17 mouse cellular contexts compared by ENCODE assay signal in genomic region chr13:39649457-39649856, GRCm38 (mm10).
DNase-seq lines count a peak whose midpoint lies in the region; ATAC-seq and TF ChIP-seq lines count a peak whose summit lies in the region.
"Had no signal": no experiment of that assay in that cellular context is flagged by ENCODE, and none has a peak within 500 bp of the region (broad histone marks: within the 10 kb centered on the region; RNA-seq: fewer than 3 reads in every experiment).

No protein-coding gene starts in this region.

- WGBS in lung, embryonic 15.5 days = 41% methylated on average over 12 of the region's 12 CpGs
- 46% methylated on average over 12 of the region's 12 CpGs for WGBS in lung, postnatal 0 days
- 30% methylated on average over 12 of the region's 12 CpGs for WGBS in forebrain, embryonic 15.5 days
- 31% methylated on average over 12 of the region's 12 CpGs for WGBS in neural tube, embryonic 13.5 days

- no peak overlapping the region for H3K9ac ChIP-seq in lung, embryonic 15.5 days
- no peak overlapping the region for H3K9ac ChIP-seq in lung, postnatal 0 days (replicated peaks; ENCODE audit: low read depth)
- peak overlapping the region; percentile 20; the same call in 1 of the 2 replicates for H3K9ac ChIP-seq in forebrain, embryonic 15.5 days (replicated peaks)
- no peak overlapping the region for H3K9ac ChIP-seq in neural tube, embryonic 13.5 days
- H3K9ac ChIP-seq: embryonic facial prominence, embryonic 12.5 days; liver, embryonic 13.5 days had no signal

- no peak for ATAC-seq in lung, embryonic 15.5 days (ENCODE audit: borderline replicate concordance, extremely low read depth, low FRiP score, low TSS enrichment)
- no peak for ATAC-seq in lung, postnatal 0 days
- ATAC-seq in forebrain, embryonic 15.5 days (replicated peaks) = peak; percentile 68
- no peak for ATAC-seq in neural tube, embryonic 13.5 days (ENCODE audit: low read depth)
- ATAC-seq in granulocyte monocyte progenitor cell, adult 5-6 weeks (replicated peaks; ENCODE audit: poor library complexity, severe bottlenecking) = no peak
- ATAC-seq: activated CD4-positive, CD25-positive, alpha-beta regulatory T cell, adult 4 months had no signal

- no peaks in the 10 kb centered on the region; the same call in 1 of the 2 replicates for H3K27me3 ChIP-seq in lung, embryonic 15.5 days
- H3K27me3 ChIP-seq in lung, postnatal 0 days (replicated peaks; ENCODE audit: insufficient read depth, low read length) = no peaks in the 10 kb centered on the region
- H3K27me3 ChIP-seq in forebrain, embryonic 15.5 days = no peaks in the 10 kb centered on the region
- peaks cover 10% of the 10 kb centered on the region for H3K27me3 ChIP-seq in neural tube, embryonic 13.5 days
- H3K27me3 ChIP-seq: liver, embryonic 13.5 days had no signal

- no peaks in the 10 kb centered on the region for H3K4me1 ChIP-seq in lung, embryonic 15.5 days
- H3K4me1 ChIP-seq in lung, postnatal 0 days (ENCODE audit: insufficient read depth, low read depth, low read length) = no peaks in the 10 kb centered on the region
- peaks cover 5% of the 10 kb centered on the region for H3K4me1 ChIP-seq in forebrain, embryonic 15.5 days
- H3K4me1 ChIP-seq in neural tube, embryonic 13.5 days (replicated peaks) = peaks cover 9% of the 10 kb centered on the region
- H3K4me1 ChIP-seq: embryonic facial prominence, embryonic 12.5 days; liver, embryonic 13.5 days had no signal

- H3K4me3 ChIP-seq in lung, embryonic 15.5 days = no peak overlapping the region
- H3K4me3 ChIP-seq in lung, postnatal 0 days (ENCODE audit: low read depth, low read length) = no peak overlapping the region
- H3K4me3 ChIP-seq in forebrain, embryonic 15.5 days = peak overlapping the region; percentile 15; the same call in 1 of the 2 replicates
- no peak overlapping the region for H3K4me3 ChIP-seq in neural tube, embryonic 13.5 days
- H3K4me3 ChIP-seq in left cerebral cortex, adult 2 months = no peak overlapping the region
- H3K4me3 ChIP-seq: embryonic facial prominence, embryonic 12.5 days; layer of hippocampus, adult 2 months; liver, embryonic 13.5 days; myocyte had no signal

- peak; percentile 12 for DNase-seq in embryo, embryonic 11 days
- DNase-seq in embryo, embryonic 9.5 days (ENCODE audit: extremely low spot score) = no peak
- no peak for DNase-seq in lung, postnatal 0 days (ENCODE audit: low spot score)
- no peak for DNase-seq in left cerebral cortex, adult 2 months (ENCODE audit: extremely low spot score in 1 of 2, low spot score in 2 of 2)
- DNase-seq: heart, adult 11 months; heart, postnatal 4 days; liver, embryonic 13.5 days; thymus, postnatal 14 days had no signal

- no peak for TF ChIP-seq CTCF in lung, postnatal 0 days (IDR thresholded peaks at IDR 0.05)
- no peak for TF ChIP-seq CTCF in left cerebral cortex, adult 2 months (IDR thresholded peaks at IDR 0.05)

- H3K36me3 ChIP-seq in lung, embryonic 15.5 days = no peaks in the 10 kb centered on the region
- H3K36me3 ChIP-seq in lung, postnatal 0 days (ENCODE audit: insufficient read depth, low read length) = no peaks in the 10 kb centered on the region
- no peaks in the 10 kb centered on the region for H3K36me3 ChIP-seq in forebrain, embryonic 15.5 days
- H3K36me3 ChIP-seq in neural tube, embryonic 13.5 days = no peaks in the 10 kb centered on the region
- H3K36me3 ChIP-seq: embryonic facial prominence, embryonic 12.5 days; liver, embryonic 13.5 days had no signal

- no peaks in the 10 kb centered on the region for H3K9me3 ChIP-seq in lung, embryonic 15.5 days
- H3K9me3 ChIP-seq in lung, postnatal 0 days (ENCODE audit: low read length) = no peaks in the 10 kb centered on the region
- no peaks in the 10 kb centered on the region for H3K9me3 ChIP-seq in forebrain, embryonic 15.5 days
- H3K9me3 ChIP-seq in neural tube, embryonic 13.5 days = no peaks in the 10 kb centered on the region
- H3K9me3 ChIP-seq: embryonic facial prominence, embryonic 12.5 days; liver, embryonic 13.5 days had no signal

- H3K4me2 ChIP-seq in lung, embryonic 15.5 days = peak overlapping the region; percentile 17; the same call in 1 of the 2 replicates
- H3K4me2 ChIP-seq in lung, postnatal 0 days (replicated peaks; ENCODE audit: low read depth, low read length) = no peak overlapping the region
- peak overlapping the region; percentile 40 for H3K4me2 ChIP-seq in forebrain, embryonic 15.5 days (replicated peaks)
- 0 out of 2 replicates have a peak overlapping the region, but pooled peaks have one; percentile 11 for H3K4me2 ChIP-seq in neural tube, embryonic 13.5 days
- H3K4me2 ChIP-seq: embryonic facial prominence, embryonic 12.5 days; liver, embryonic 13.5 days had no signal

- TF ChIP-seq EP300 in lung, postnatal 0 days (IDR thresholded peaks at IDR 0.05) = no peak

- H3K27ac ChIP-seq in lung, embryonic 15.5 days = no peak overlapping the region
- H3K27ac ChIP-seq in lung, postnatal 0 days (ENCODE audit: low read length) = no peak overlapping the region
- H3K27ac ChIP-seq in forebrain, embryonic 15.5 days (replicated peaks) = no peak overlapping the region
- no peak overlapping the region for H3K27ac ChIP-seq in neural tube, embryonic 13.5 days (replicated peaks)
- no peak overlapping the region for H3K27ac ChIP-seq in left cerebral cortex, adult 2 months
- H3K27ac ChIP-seq: embryonic facial prominence, embryonic 12.5 days; layer of hippocampus, adult 2 months; liver, embryonic 13.5 days; macrophage had no signal

- intact Hi-C loops in left cerebral cortex, adult 2 months (cut with DNase I) = loop anchor here (5.0 to 10.0 kb wide), 2 partner anchors 465 to 1083 kb away; no protein-coding TSS in a partner anchor
